Mouse (Mus musculus) heart, adult 11 months (tissue): ENCODE measurements around the gene Olfr267.

Experiments
- DNase-seq: peaks from one replicate; pipeline ENCODE4 v3.0.0; 2022

Olfr267 gene

DNA sequence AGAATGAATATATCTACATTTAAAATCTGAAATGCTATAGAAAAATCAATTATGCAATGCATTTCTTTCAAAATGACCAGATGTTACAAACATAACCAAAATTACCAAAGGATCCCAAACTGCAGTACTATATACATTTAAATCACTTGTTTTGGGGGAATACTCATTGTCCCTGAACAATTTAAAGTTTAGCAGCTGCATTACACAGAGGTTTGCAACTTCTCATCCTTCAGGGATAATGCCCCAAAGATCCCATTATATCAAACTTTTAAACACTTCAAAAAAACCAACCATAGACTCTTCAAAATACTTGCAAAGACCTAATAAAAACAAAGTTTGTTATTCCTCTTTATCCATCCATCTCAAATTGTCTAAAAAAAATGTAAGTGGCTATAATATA lies at the start of gene Olfr267:
Gene Olfr267 (minus strand): TSS at position 101 of the 400 bp plus-strand sequence.
- no peak for DNase-seq

DNA sequence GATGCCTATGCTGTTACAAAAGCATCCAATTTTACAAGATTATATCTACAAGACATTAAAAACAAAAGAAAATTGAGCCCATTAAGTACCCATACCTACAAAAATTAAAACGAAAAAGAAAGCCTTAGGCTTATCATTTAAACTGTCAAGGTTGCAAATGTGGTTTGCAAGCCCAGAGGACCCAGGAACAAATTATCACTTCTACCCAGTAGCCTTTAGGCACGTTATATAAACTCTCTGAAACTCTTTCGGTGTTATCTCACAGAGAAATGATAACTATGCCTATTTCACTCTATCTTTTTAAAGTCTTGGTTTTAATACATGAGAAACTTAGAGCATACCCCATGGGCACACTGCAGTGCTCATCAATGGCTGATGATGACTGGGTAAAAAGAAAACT lies 45.4 kb upstream of the Olfr267 start:
- no peak for DNase-seq

DNA sequence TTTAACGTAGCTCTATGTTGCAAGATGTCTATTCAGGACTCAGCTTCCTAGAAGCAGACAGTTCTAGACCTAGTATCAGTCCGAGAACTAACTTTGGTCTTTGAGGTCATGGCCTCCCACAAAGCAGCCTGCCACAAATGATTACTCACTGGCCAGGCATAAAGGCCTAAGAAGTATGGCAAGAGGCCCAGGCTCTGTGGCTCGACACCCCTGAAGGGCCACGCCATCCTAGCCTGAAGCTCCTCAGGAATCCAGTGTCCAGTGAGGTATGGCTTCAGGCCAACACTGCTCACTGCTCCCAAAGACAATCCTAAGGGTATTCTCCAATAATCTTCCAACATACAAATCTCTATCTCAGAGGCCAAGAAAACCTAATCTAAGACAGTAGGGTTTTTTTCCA lies 38.4 kb upstream of the Olfr267 start:
- peak; percentile 89 for DNase-seq

DNA sequence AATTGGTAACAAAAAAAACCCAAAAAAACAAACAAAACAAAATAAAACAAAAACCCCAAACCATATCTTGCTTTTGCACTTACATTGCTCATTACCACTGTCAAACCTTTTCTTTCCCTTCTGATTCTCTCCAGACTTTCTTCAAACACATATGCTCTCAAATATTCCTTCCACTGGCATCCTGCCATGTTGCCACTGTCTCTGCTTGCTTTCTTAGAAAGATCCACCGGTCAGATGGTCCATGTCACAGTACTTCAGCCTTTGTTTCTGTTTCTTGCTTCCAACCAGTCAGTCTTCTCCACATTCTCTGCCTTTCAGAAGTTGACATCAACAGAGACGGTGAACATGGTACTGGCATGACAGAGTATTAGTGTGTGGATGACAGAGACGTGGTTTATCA lies 857 bp downstream of the Olfr267 start:
- DNase-seq = no peak

DNA sequence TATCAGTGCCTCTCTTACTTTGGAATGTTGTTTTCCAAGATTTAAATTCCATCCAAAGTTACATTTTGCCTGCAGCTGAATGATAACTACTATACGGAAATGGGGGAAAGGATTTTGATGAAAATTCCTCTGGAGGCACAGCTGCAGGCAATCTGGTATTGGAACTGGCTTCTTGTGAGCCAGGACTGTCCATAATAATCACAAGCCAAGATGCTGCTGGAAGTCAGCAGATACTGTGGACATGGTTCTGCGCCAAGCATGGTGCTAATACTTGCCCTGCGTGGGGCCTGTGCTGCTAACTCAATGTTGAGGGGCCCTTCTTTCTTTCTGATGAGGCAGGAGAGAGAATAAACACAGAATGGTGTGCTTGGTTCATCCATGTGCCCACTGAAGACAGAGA lies 24.1 kb downstream of the Olfr267 start:
- peak; percentile 87 for DNase-seq

DNA sequence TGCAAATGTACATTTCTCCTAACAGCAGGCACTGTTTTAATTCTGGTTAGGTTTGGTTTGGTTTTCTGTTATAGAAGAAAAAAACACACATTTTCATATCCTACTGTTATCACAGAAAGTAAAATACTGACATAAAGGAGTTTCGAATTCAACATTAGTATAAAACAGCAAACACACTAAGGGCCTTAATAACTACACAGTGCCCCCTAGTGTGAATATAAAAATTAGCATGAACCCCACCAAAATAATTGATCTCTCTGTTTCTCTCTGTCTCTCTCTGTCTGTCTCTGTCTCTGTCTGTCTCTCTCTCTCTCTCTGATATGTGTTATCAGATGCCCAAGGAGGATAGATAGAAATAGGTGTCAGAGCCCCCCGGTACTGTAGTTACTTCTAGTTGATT lies 38.0 kb downstream of the Olfr267 start:
- no peak for DNase-seq

DNA sequence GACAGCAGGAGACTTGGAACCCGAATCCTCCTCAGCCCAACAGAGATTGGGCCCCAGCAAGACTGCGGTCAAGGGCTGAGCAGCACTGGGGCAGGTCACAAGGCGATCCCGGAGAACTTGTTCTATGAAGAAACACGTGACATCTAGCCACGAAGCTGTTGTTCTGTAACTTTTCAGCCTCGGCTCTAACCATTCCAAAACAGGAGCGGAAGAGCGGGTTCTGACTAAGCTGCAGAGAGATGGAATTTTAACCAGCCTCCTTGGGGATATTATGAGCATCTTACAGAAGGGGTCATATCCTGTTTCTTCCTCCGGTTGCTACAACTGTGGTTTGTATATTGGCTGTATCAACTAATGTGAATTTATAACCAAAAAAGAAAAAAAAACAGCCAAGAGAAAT lies 38.4 kb downstream of the Olfr267 start:
- DNase-seq = peak; percentile 98

DNA sequence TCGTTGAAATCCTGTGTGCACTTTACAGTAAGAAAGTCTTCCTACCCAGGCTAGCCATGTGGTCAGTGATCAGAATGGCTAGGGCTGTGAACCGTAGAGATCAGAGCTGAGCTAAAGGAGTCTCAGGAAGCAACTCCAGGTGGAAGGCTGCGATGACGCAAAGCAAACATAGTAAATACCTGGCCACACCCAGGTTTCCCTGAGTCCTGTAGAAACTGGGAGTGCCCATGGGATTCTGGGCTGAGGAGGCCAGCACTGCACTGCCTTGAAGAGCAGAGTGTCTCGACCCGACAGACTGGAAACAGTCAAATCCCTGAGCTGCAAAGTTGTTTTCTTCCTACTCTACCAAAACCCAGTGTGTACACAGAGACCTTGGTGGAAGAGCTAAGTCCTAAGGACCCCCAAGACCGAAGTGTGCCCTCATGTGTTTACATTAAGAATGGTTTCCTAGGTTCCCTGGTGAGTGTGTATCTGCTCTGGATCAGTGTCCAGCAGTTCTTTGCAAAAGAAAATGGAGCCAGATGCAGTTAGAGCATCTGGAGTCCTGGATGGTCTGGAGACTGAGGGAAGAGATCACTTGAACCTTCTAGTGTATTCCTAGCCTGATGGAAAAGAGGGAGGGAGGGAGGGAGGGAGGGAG lies 41.8 kb downstream of the Olfr267 start:
- DNase-seq = no peak

DNA sequence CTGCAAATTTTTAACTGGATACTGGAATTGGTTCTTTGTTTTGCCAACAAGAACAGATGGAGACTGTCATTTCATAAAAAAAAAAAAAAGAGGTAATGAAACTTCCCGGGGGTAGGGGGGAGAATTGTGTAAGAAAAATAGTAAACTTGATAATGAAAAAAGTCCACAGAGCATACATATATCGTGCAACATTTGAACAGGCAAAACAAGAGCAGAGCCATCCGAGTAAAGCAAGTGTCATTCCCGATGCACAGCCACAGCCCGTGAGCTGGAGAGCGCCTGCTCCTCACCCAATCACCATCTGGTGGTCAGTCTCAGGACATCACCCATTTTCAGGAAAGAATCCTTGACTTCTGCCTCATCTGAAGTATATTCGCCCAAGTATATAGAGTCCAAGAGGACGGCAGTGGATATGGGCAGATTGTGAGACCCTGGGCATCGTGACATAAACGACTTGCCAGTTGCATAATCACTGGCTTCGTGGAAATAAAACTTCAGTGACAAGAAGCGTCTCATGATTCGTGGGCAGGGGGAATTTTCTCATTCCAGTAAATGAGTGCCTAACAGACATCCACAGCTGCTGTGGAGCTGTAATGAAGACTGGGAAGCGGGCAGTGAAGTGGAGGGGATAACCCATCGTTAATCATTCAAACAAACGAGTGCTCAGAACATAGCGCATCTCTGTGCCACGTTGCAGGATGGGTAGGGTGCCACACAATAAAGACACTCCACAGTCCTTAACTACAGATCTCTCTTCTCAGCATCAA lies 50.5 kb downstream of the Olfr267 start:
- DNase-seq = peak; percentile 89
